Mouse (Mus musculus): ENCODE results near the gene A830031A19Rik. TPM values are rescaled to one million over a fixed set of nuclear protein-coding genes. Genes with fewer than 3 reads are reported as not detected.
A peak's percentile ranks its signal among the peaks of the same experiment; 100 is the strongest.

A830031A19Rik gene
- polyA plus RNA-seq, 1 experiment from 2014 or later = not detected

GRCm38 (mm10) chr11:24107414-24107813 is 32.6 kb upstream of the A830031A19Rik start:
- H3K9ac ChIP-seq (replicated peaks) = no peak overlapping the region
- H3K9me3 ChIP-seq = no peaks in the 10 kb centered on the region
- peaks cover 28% of the 10 kb centered on the region for H3K36me3 ChIP-seq
- no peak overlapping the region for H3K4me3 ChIP-seq (replicated peaks)
- 88% methylated on average over 5 of the region's 5 CpGs for WGBS
- H3K4me2 ChIP-seq = no peak overlapping the region
- no peak for ATAC-seq (ENCODE audit: insufficient number of reproducible peaks, insufficient read depth, low FRiP score, low TSS enrichment, low read depth)
- H3K4me1 ChIP-seq (replicated peaks) = peaks cover 48% of the 10 kb centered on the region
- H3K27ac ChIP-seq = no peak overlapping the region
- no peaks in the 10 kb centered on the region for H3K27me3 ChIP-seq

- no peak overlapping the region for H3K27ac ChIP-seq
- no peaks in the 10 kb centered on the region for H3K9me3 ChIP-seq
- no peak overlapping the region for H3K9ac ChIP-seq (replicated peaks)
- no peaks in the 10 kb centered on the region for H3K27me3 ChIP-seq
- ATAC-seq (ENCODE audit: insufficient number of reproducible peaks, insufficient read depth, low FRiP score, low TSS enrichment, low read depth) = no peak
- H3K4me2 ChIP-seq = no peak overlapping the region
- H3K4me3 ChIP-seq (replicated peaks) = no peak overlapping the region
- H3K4me1 ChIP-seq (replicated peaks) = peaks cover 54% of the 10 kb centered on the region
- peaks cover 27% of the 10 kb centered on the region for H3K36me3 ChIP-seq
- WGBS = 77% methylated on average over 6 of the region's 6 CpGs
Observed at GRCm38 (mm10) chr11:24103128-24103742, 28.4 kb upstream of the A830031A19Rik start.

- WGBS = 72% methylated on average over 2 of the region's 2 CpGs
- no peak for ATAC-seq (ENCODE audit: insufficient number of reproducible peaks, insufficient read depth, low FRiP score, low TSS enrichment, low read depth)
- H3K27ac ChIP-seq = no peak overlapping the region
Observed at GRCm38 (mm10) chr11:24102372-24102771, 27.5 kb upstream of the A830031A19Rik start.

GRCm38 (mm10) chr11:24101625-24102024 is 26.8 kb upstream of the A830031A19Rik start:
- Histone ChIP-seq H3K27ac (no peak overlapping the region), H3K4me2 (no peak overlapping the region), H3K36me3 (peaks cover 27% of the 10 kb centered on the region), H3K4me3 (replicated peaks) (no peak overlapping the region), H3K4me1 (replicated peaks) (peaks cover 68% of the 10 kb centered on the region), H3K27me3 (no peaks in the 10 kb centered on the region), H3K9ac (replicated peaks) (no peak overlapping the region), H3K9me3 (no peaks in the 10 kb centered on the region)
- ATAC-seq (ENCODE audit: insufficient number of reproducible peaks, insufficient read depth, low FRiP score, low TSS enrichment, low read depth) = no peak
- 86% methylated on average over 3 of the region's 3 CpGs for WGBS

More at GRCm38 (mm10) chr11:24102372-24102771, 27.5 kb upstream of the A830031A19Rik start:
- Histone ChIP-seq H3K9me3 (no peaks in the 10 kb centered on the region), H3K4me1 (replicated peaks) (peaks cover 61% of the 10 kb centered on the region), H3K4me2 (no peak overlapping the region), H3K4me3 (replicated peaks) (no peak overlapping the region), H3K9ac (replicated peaks) (no peak overlapping the region), H3K27me3 (no peaks in the 10 kb centered on the region), H3K36me3 (peaks cover 27% of the 10 kb centered on the region)

GRCm38 (mm10) chr11:24100449-24101070 is 25.7 kb upstream of the A830031A19Rik start:
- no peak overlapping the region for H3K4me2 ChIP-seq
- H3K4me3 ChIP-seq (replicated peaks) = no peak overlapping the region
- no peak overlapping the region for H3K9ac ChIP-seq (replicated peaks)
- ATAC-seq (ENCODE audit: insufficient number of reproducible peaks, insufficient read depth, low FRiP score, low TSS enrichment, low read depth) = no peak
- 76% methylated on average over 4 of the region's 4 CpGs for WGBS
- H3K36me3 ChIP-seq = peaks cover 27% of the 10 kb centered on the region
- peaks cover 74% of the 10 kb centered on the region for H3K4me1 ChIP-seq (replicated peaks)
- no peaks in the 10 kb centered on the region for H3K27me3 ChIP-seq
- H3K27ac ChIP-seq = peak overlapping the region; percentile 13; the same call in 1 of the 2 replicates
- no peaks in the 10 kb centered on the region for H3K9me3 ChIP-seq

- peak overlapping the region; percentile 34 for H3K4me2 ChIP-seq
Observed at GRCm38 (mm10) chr11:24099886-24100293, 25.0 kb upstream of the A830031A19Rik start.

GRCm38 (mm10) chr11:24099215-24099614 is 24.4 kb upstream of the A830031A19Rik start:
- no peak overlapping the region for H3K9ac ChIP-seq (replicated peaks)
- H3K4me2 ChIP-seq = peak overlapping the region; percentile 23
- H3K4me3 ChIP-seq (replicated peaks) = no peak overlapping the region
- WGBS = 79% methylated on average over 10 of the region's 10 CpGs
- H3K4me1 ChIP-seq (replicated peaks) = peaks cover 87% of the 10 kb centered on the region
- H3K27me3 ChIP-seq = no peaks in the 10 kb centered on the region
- H3K27ac ChIP-seq = peak overlapping the region; percentile 50; the same call in 1 of the 2 replicates
- ATAC-seq (ENCODE audit: insufficient number of reproducible peaks, insufficient read depth, low FRiP score, low TSS enrichment, low read depth) = no peak
- H3K9me3 ChIP-seq = no peaks in the 10 kb centered on the region
- H3K36me3 ChIP-seq = peaks cover 27% of the 10 kb centered on the region

More at GRCm38 (mm10) chr11:24099886-24100293, 25.0 kb upstream of the A830031A19Rik start:
- 48% methylated on average over 6 of the region's 7 CpGs for WGBS
- H3K9me3 ChIP-seq = no peaks in the 10 kb centered on the region
- H3K9ac ChIP-seq (replicated peaks) = no peak overlapping the region
- no peaks in the 10 kb centered on the region for H3K27me3 ChIP-seq
- H3K27ac ChIP-seq = peak overlapping the region; percentile 64
- H3K4me1 ChIP-seq (replicated peaks) = peaks cover 80% of the 10 kb centered on the region
- ATAC-seq (ENCODE audit: insufficient number of reproducible peaks, insufficient read depth, low FRiP score, low TSS enrichment, low read depth) = no peak
- H3K4me3 ChIP-seq (replicated peaks) = no peak overlapping the region
- peaks cover 30% of the 10 kb centered on the region for H3K36me3 ChIP-seq

- no peaks in the 10 kb centered on the region for H3K27me3 ChIP-seq
- peaks cover 91% of the 10 kb centered on the region for H3K4me1 ChIP-seq (replicated peaks)
- peak overlapping the region; percentile 50; the same call in 1 of the 2 replicates for H3K27ac ChIP-seq
- ATAC-seq (ENCODE audit: insufficient number of reproducible peaks, insufficient read depth, low FRiP score, low TSS enrichment, low read depth) = no peak
- peaks cover 27% of the 10 kb centered on the region for H3K36me3 ChIP-seq
- no peak overlapping the region for H3K4me3 ChIP-seq (replicated peaks)
- no peak overlapping the region for H3K9ac ChIP-seq (replicated peaks)
- H3K4me2 ChIP-seq = peak overlapping the region; percentile 23
- WGBS = 44% methylated on average over 3 of the region's 3 CpGs
- no peaks in the 10 kb centered on the region for H3K9me3 ChIP-seq
Observed at GRCm38 (mm10) chr11:24098662-24099061, 23.8 kb upstream of the A830031A19Rik start.

GRCm38 (mm10) chr11:24098069-24098468 is 23.2 kb upstream of the A830031A19Rik start:
- Histone ChIP-seq H3K4me1 (replicated peaks) (peaks cover 88% of the 10 kb centered on the region), H3K9ac (replicated peaks) (no peak overlapping the region), H3K27me3 (no peaks in the 10 kb centered on the region), H3K27ac (no peak overlapping the region), H3K4me3 (replicated peaks) (no peak overlapping the region), H3K36me3 (peaks cover 27% of the 10 kb centered on the region), H3K4me2 (no peak overlapping the region), H3K9me3 (no peaks in the 10 kb centered on the region)
- WGBS = 28% methylated on average over 5 of the region's 5 CpGs
- no peak for ATAC-seq (ENCODE audit: insufficient number of reproducible peaks, insufficient read depth, low FRiP score, low TSS enrichment, low read depth)

GRCm38 (mm10) chr11:24097026-24097425 is 22.2 kb upstream of the A830031A19Rik start:
- 32% methylated on average over 6 of the region's 6 CpGs for WGBS
- Histone ChIP-seq H3K27me3 (no peaks in the 10 kb centered on the region), H3K9ac (replicated peaks) (no peak overlapping the region), H3K36me3 (peaks cover 30% of the 10 kb centered on the region), H3K9me3 (no peaks in the 10 kb centered on the region), H3K4me2 (peak overlapping the region; percentile 8; the same call in 1 of the 2 replicates), H3K4me1 (replicated peaks) (peaks cover 88% of the 10 kb centered on the region), H3K27ac (no peak overlapping the region), H3K4me3 (replicated peaks) (no peak overlapping the region)
- no peak for ATAC-seq (ENCODE audit: insufficient number of reproducible peaks, insufficient read depth, low FRiP score, low TSS enrichment, low read depth)

GRCm38 (mm10) chr11:24096483-24096882 is 21.6 kb upstream of the A830031A19Rik start:
- Histone ChIP-seq H3K36me3 (peaks cover 24% of the 10 kb centered on the region), H3K9me3 (no peaks in the 10 kb centered on the region), H3K4me1 (replicated peaks) (peaks cover 87% of the 10 kb centered on the region), H3K27me3 (no peaks in the 10 kb centered on the region), H3K27ac (no peak overlapping the region), H3K9ac (replicated peaks) (no peak overlapping the region), H3K4me2 (peak overlapping the region; percentile 39), H3K4me3 (replicated peaks) (no peak overlapping the region)
- ATAC-seq (ENCODE audit: insufficient number of reproducible peaks, insufficient read depth, low FRiP score, low TSS enrichment, low read depth) = no peak
- 15% methylated on average over 6 of the region's 6 CpGs for WGBS
